Mouse (Mus musculus) left cerebral cortex, adult 18-20 months (tissue): ENCODE results near the gene Mecom. TPM values are rescaled to one million over a fixed set of nuclear protein-coding genes. Genes with fewer than 3 reads are reported as not detected.

Experiments used
- DNase-seq, 2 experiments: peaks; one replicate each; pipeline ENCODE4 v3.0.0; 2021 to 2022; ENCODE audit warnings: low spot score in 2 of 2, mixed read lengths in 1 of 2
- total RNA-seq, 2 experiments: library from RNA; stranded (reverse); gene quantifications; 2 replicates each; pipeline ENCODE4 v1.2.3; 2021

The Mecom gene
- total RNA-seq, 2 experiments from 2014 or later, result 3.5 to 4.2 TPM

- DNase-seq, result no peak
These were observed 33.6 kb downstream of the Mecom start for GRCm38 (mm10) chr3:30514051-30514754.

GRCm38 (mm10) chr3:30513314-30513997, 34.4 kb downstream of the Mecom start:
- DNase-seq, result no peak

- DNase-seq, result no peak
These were observed 35.3 kb downstream of the Mecom start for GRCm38 (mm10) chr3:30512459-30513030.

- no peak for DNase-seq
These were observed 36.0 kb downstream of the Mecom start for GRCm38 (mm10) chr3:30511796-30512195.

- DNase-seq, result no peak
These were observed 36.7 kb downstream of the Mecom start for GRCm38 (mm10) chr3:30511062-30511640.

- DNase-seq, result no peak
These were observed 37.2 kb downstream of the Mecom start for GRCm38 (mm10) chr3:30510646-30511045.

- no peak for DNase-seq
These were observed 37.7 kb downstream of the Mecom start for GRCm38 (mm10) chr3:30510105-30510504.

GRCm38 (mm10) chr3:30508930-30509910, 38.6 kb downstream of the Mecom start:
- no peak for DNase-seq

- DNase-seq, result peak in 1 of 2 experiments; percentile 31
These were observed 39.4 kb downstream of the Mecom start for GRCm38 (mm10) chr3:30508296-30508929.

GRCm38 (mm10) chr3:30507576-30508295, 40.1 kb downstream of the Mecom start:
- no peak for DNase-seq

GRCm38 (mm10) chr3:30507028-30507575, 40.7 kb downstream of the Mecom start:
- DNase-seq, result peak in 1 of 2 experiments; percentile 4

- no peak for DNase-seq
These were observed 41.3 kb downstream of the Mecom start for GRCm38 (mm10) chr3:30506329-30507027.

GRCm38 (mm10) chr3:30505741-30506251, 42.0 kb downstream of the Mecom start:
- no peak for DNase-seq

- no peak for DNase-seq
These were observed 43.2 kb downstream of the Mecom start for GRCm38 (mm10) chr3:30504561-30504960.

- no peak for DNase-seq
These were observed 44.0 kb downstream of the Mecom start for GRCm38 (mm10) chr3:30503821-30504220.

GRCm38 (mm10) chr3:30498202-30498828, 49.5 kb downstream of the Mecom start:
- no peak for DNase-seq

GRCm38 (mm10) chr3:30494371-30494770, 53.4 kb downstream of the Mecom start:
- DNase-seq, result no peak

- DNase-seq, result no peak
These were observed 59.0 kb downstream of the Mecom start for GRCm38 (mm10) chr3:30488808-30489207.
